Mouse (Mus musculus): Measurements from ENCODE around the gene Insr. TPM values are rescaled to one million over a fixed set of nuclear protein-coding genes. Genes with fewer than 3 reads are reported as not detected.
"Not testable (repeated sequence)": the region's sequence is repeated elsewhere in the genome, so short reads cannot be mapped to it uniquely, and the experiment has no call there.

Gene Insr
- polyA plus RNA-seq, 1 experiment from 2014 or later: 48.6 TPM

GRCm38 (mm10) chr8:3208729-3209128, 70.7 kb downstream of the Insr start:
- Histone ChIP-seq H3K4me3 (ENCODE audit: low read depth, low read length) (no peak overlapping the region), H3K36me3 (ENCODE audit: control insufficient read depth, insufficient read depth, low read length) (peaks cover 15% of the 10 kb centered on the region), H3K4me2 (ENCODE audit: low read length) (no peak overlapping the region), H3K9me3 (replicated peaks; ENCODE audit: control insufficient read depth, low read length, poor library complexity, severe bottlenecking) (no peaks in the 10 kb centered on the region), H3K27me3 (ENCODE audit: control insufficient read depth, insufficient read depth, low read depth, low read length) (no peaks in the 10 kb centered on the region), H3K4me1 (ENCODE audit: control insufficient read depth, insufficient read depth, low read length) (no peaks in the 10 kb centered on the region), H3K27ac (ENCODE audit: low read length) (peak overlapping the region; percentile 40; the same call in 1 of the 2 replicates), H3K9ac (ENCODE audit: low read depth, low read length) (no peak overlapping the region)
- ATAC-seq: no peak

GRCm38 (mm10) chr8:3204758-3205443, 74.5 kb downstream of the Insr start:
- Histone ChIP-seq H3K27me3 (ENCODE audit: control insufficient read depth, insufficient read depth, low read depth, low read length) (no peaks in the 10 kb centered on the region), H3K4me3 (ENCODE audit: low read depth, low read length) (no peak overlapping the region), H3K36me3 (ENCODE audit: control insufficient read depth, insufficient read depth, low read length) (peaks cover 37% of the 10 kb centered on the region), H3K9me3 (replicated peaks; ENCODE audit: control insufficient read depth, low read length, poor library complexity, severe bottlenecking) (no peaks in the 10 kb centered on the region), H3K4me1 (ENCODE audit: control insufficient read depth, insufficient read depth, low read length) (no peaks in the 10 kb centered on the region), H3K9ac (ENCODE audit: low read depth, low read length) (no peak overlapping the region), H3K4me2 (ENCODE audit: low read length) (no peak overlapping the region), H3K27ac (ENCODE audit: low read length) (no peak overlapping the region)
- ATAC-seq: no peak
- WGBS: 86% methylated on average over 3 of the region's 3 CpGs

- ATAC-seq: no peak
- H3K27ac ChIP-seq (ENCODE audit: low read length): no peak overlapping the region
- H3K4me2 ChIP-seq (ENCODE audit: low read length): no peak overlapping the region
- WGBS: 94% methylated on average over 7 of the region's 7 CpGs
- no peak overlapping the region for H3K4me3 ChIP-seq (ENCODE audit: low read depth, low read length)
- H3K9ac ChIP-seq (ENCODE audit: low read depth, low read length): no peak overlapping the region
- H3K4me1 ChIP-seq (ENCODE audit: control insufficient read depth, insufficient read depth, low read length): no peaks in the 10 kb centered on the region
- H3K36me3 ChIP-seq (ENCODE audit: control insufficient read depth, insufficient read depth, low read length): peaks cover 40% of the 10 kb centered on the region
- no peaks in the 10 kb centered on the region for H3K27me3 ChIP-seq (ENCODE audit: control insufficient read depth, insufficient read depth, low read depth, low read length)
- H3K9me3 ChIP-seq (replicated peaks; ENCODE audit: control insufficient read depth, low read length, poor library complexity, severe bottlenecking): no peaks in the 10 kb centered on the region
Observed at GRCm38 (mm10) chr8:3202792-3203191, 76.6 kb downstream of the Insr start.

- H3K4me3 ChIP-seq (ENCODE audit: low read depth, low read length); H3K9me3 ChIP-seq (replicated peaks; ENCODE audit: control insufficient read depth, low read length, poor library complexity, severe bottlenecking); H3K4me1 ChIP-seq (ENCODE audit: control insufficient read depth, insufficient read depth, low read length); H3K27ac ChIP-seq (ENCODE audit: low read length); H3K4me2 ChIP-seq (ENCODE audit: low read length); H3K27me3 ChIP-seq (ENCODE audit: control insufficient read depth, insufficient read depth, low read depth, low read length); H3K9ac ChIP-seq (ENCODE audit: low read depth, low read length); ATAC-seq: not testable (repeated sequence)
- H3K36me3 ChIP-seq (ENCODE audit: control insufficient read depth, insufficient read depth, low read length): peaks cover 58% of the 10 kb centered on the region
Observed at GRCm38 (mm10) chr8:3194297-3194696, 85.1 kb downstream of the Insr start.

GRCm38 (mm10) chr8:3191006-3191405, 88.4 kb downstream of the Insr start:
- peaks cover 54% of the 10 kb centered on the region for H3K36me3 ChIP-seq (ENCODE audit: control insufficient read depth, insufficient read depth, low read length)
- no peak overlapping the region for H3K4me2 ChIP-seq (ENCODE audit: low read length)
- H3K9me3 ChIP-seq (replicated peaks; ENCODE audit: control insufficient read depth, low read length, poor library complexity, severe bottlenecking): no peaks in the 10 kb centered on the region; the same call in 1 of the 2 replicates
- H3K27ac ChIP-seq (ENCODE audit: low read length): no peak overlapping the region
- no peak for ATAC-seq
- no peaks in the 10 kb centered on the region for H3K27me3 ChIP-seq (ENCODE audit: control insufficient read depth, insufficient read depth, low read depth, low read length)
- H3K9ac ChIP-seq (ENCODE audit: low read depth, low read length): no peak overlapping the region
- H3K4me3 ChIP-seq (ENCODE audit: low read depth, low read length): no peak overlapping the region
- no peaks in the 10 kb centered on the region for H3K4me1 ChIP-seq (ENCODE audit: control insufficient read depth, insufficient read depth, low read length)

- Histone ChIP-seq H3K9ac (ENCODE audit: low read depth, low read length) (no peak overlapping the region), H3K27ac (ENCODE audit: low read length) (no peak overlapping the region), H3K9me3 (replicated peaks; ENCODE audit: control insufficient read depth, low read length, poor library complexity, severe bottlenecking) (no peaks in the 10 kb centered on the region), H3K27me3 (ENCODE audit: control insufficient read depth, insufficient read depth, low read depth, low read length) (no peaks in the 10 kb centered on the region), H3K4me3 (ENCODE audit: low read depth, low read length) (no peak overlapping the region), H3K36me3 (ENCODE audit: control insufficient read depth, insufficient read depth, low read length) (peaks cover 30% of the 10 kb centered on the region), H3K4me2 (ENCODE audit: low read length) (no peak overlapping the region), H3K4me1 (ENCODE audit: control insufficient read depth, insufficient read depth, low read length) (no peaks in the 10 kb centered on the region)
- WGBS: 90% methylated on average over 1 of the region's 1 CpGs
- ATAC-seq: no peak
Observed at GRCm38 (mm10) chr8:3187456-3187855, 92.0 kb downstream of the Insr start.

GRCm38 (mm10) chr8:3179930-3180329, 99.5 kb downstream of the Insr start:
- ATAC-seq: no peak
- 76% methylated on average over 1 of the region's 1 CpGs for WGBS
- Histone ChIP-seq H3K4me3 (ENCODE audit: low read depth, low read length) (no peak overlapping the region), H3K9ac (ENCODE audit: low read depth, low read length) (no peak overlapping the region), H3K27ac (ENCODE audit: low read length) (no peak overlapping the region), H3K4me2 (ENCODE audit: low read length) (no peak overlapping the region), H3K9me3 (replicated peaks; ENCODE audit: control insufficient read depth, low read length, poor library complexity, severe bottlenecking) (no peaks in the 10 kb centered on the region; the same call in 1 of the 2 replicates), H3K4me1 (ENCODE audit: control insufficient read depth, insufficient read depth, low read length) (no peaks in the 10 kb centered on the region), H3K27me3 (ENCODE audit: control insufficient read depth, insufficient read depth, low read depth, low read length) (no peaks in the 10 kb centered on the region), H3K36me3 (ENCODE audit: control insufficient read depth, insufficient read depth, low read length) (peaks cover 31% of the 10 kb centered on the region)

GRCm38 (mm10) chr8:3177440-3177839, 102.0 kb downstream of the Insr start:
- Histone ChIP-seq H3K36me3 (ENCODE audit: control insufficient read depth, insufficient read depth, low read length) (peaks cover 40% of the 10 kb centered on the region), H3K4me2 (ENCODE audit: low read length) (no peak overlapping the region), H3K4me3 (ENCODE audit: low read depth, low read length) (no peak overlapping the region), H3K27ac (ENCODE audit: low read length) (no peak overlapping the region), H3K9ac (ENCODE audit: low read depth, low read length) (no peak overlapping the region), H3K9me3 (replicated peaks; ENCODE audit: control insufficient read depth, low read length, poor library complexity, severe bottlenecking) (no peaks in the 10 kb centered on the region; the same call in 1 of the 2 replicates), H3K4me1 (ENCODE audit: control insufficient read depth, insufficient read depth, low read length) (no peaks in the 10 kb centered on the region), H3K27me3 (ENCODE audit: control insufficient read depth, insufficient read depth, low read depth, low read length) (no peaks in the 10 kb centered on the region)
- WGBS: 96% methylated on average over 4 of the region's 4 CpGs
- ATAC-seq: no peak

GRCm38 (mm10) chr8:3172246-3172645, 107.2 kb downstream of the Insr start:
- Histone ChIP-seq H3K27ac (ENCODE audit: low read length) (no peak overlapping the region), H3K4me3 (ENCODE audit: low read depth, low read length) (no peak overlapping the region), H3K27me3 (ENCODE audit: control insufficient read depth, insufficient read depth, low read depth, low read length) (no peaks in the 10 kb centered on the region), H3K9me3 (replicated peaks; ENCODE audit: control insufficient read depth, low read length, poor library complexity, severe bottlenecking) (no peaks in the 10 kb centered on the region; the same call in 1 of the 2 replicates), H3K4me2 (ENCODE audit: low read length) (no peak overlapping the region), H3K36me3 (ENCODE audit: control insufficient read depth, insufficient read depth, low read length) (peaks cover 57% of the 10 kb centered on the region), H3K9ac (ENCODE audit: low read depth, low read length) (no peak overlapping the region), H3K4me1 (ENCODE audit: control insufficient read depth, insufficient read depth, low read length) (no peaks in the 10 kb centered on the region)
- ATAC-seq: no peak
- WGBS: 97% methylated on average over 1 of the region's 1 CpGs
